Comparison of ENCODE assay signal across 8 mouse cellular contexts in the genomic region with DNA sequence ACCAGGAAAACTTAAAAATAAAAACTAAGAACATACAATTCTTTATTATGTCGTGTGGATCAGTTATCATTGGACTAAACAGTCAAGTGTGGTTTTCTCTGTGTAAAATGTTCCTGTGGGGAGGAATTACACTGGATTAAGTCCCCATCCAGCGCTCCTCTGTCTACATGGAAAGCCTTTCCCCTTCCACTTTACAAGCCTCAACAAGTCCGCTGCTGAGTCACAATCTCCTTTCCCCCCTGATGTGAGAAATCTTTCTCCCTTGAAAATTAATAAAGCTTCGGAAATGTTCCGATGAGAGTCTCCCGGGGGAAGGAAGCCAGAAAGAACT. TPM values are rescaled to one million over a fixed set of nuclear protein-coding genes. Genes with fewer than 3 reads are reported as not detected.
DNase-seq lines count a peak whose midpoint lies in the region; ATAC-seq and TF ChIP-seq lines count a peak whose summit lies in the region.

No protein-coding gene starts in this region.

- WGBS in heart, postnatal 0 days = 2% methylated on average over 6 of the region's 6 CpGs
- WGBS in hindbrain, embryonic 10.5 days = 7% methylated on average over 6 of the region's 6 CpGs
- WGBS in midbrain, embryonic 10.5 days = 5% methylated on average over 6 of the region's 6 CpGs

- H3K9me3 ChIP-seq in heart, postnatal 0 days (replicated peaks; ENCODE audit: control insufficient read depth, low read length) = no peaks in the 10 kb centered on the region
- no peaks in the 10 kb centered on the region for H3K9me3 ChIP-seq in hindbrain, embryonic 10.5 days
- H3K9me3 ChIP-seq in midbrain, embryonic 10.5 days (replicated peaks) = no peaks in the 10 kb centered on the region

- peak overlapping the region; percentile 94 for H3K9ac ChIP-seq in heart, postnatal 0 days (replicated peaks; ENCODE audit: low read depth, low read length)

- H3K4me3 ChIP-seq in heart, postnatal 0 days (ENCODE audit: low read depth, low read length) = peak overlapping the region; percentile 72
- peak overlapping the region; percentile 90 for H3K4me3 ChIP-seq in hindbrain, embryonic 10.5 days
- H3K4me3 ChIP-seq in midbrain, embryonic 10.5 days = peak overlapping the region; percentile 93

- no peak for TF ChIP-seq CTCF in heart, postnatal 0 days (IDR thresholded peaks at IDR 0.05; ENCODE audit: low read depth)

- TF ChIP-seq EP300 in heart, postnatal 0 days (IDR thresholded peaks at IDR 0.05; ENCODE audit: low read depth) = no peak

- peak overlapping the region; percentile 65 for H3K4me2 ChIP-seq in heart, postnatal 0 days (ENCODE audit: low read depth, low read length)

- no peaks in the 10 kb centered on the region for H3K36me3 ChIP-seq in heart, postnatal 0 days (replicated peaks; ENCODE audit: control insufficient read depth, insufficient read depth, low read length)
- no peaks in the 10 kb centered on the region for H3K36me3 ChIP-seq in hindbrain, embryonic 10.5 days
- no peaks in the 10 kb centered on the region for H3K36me3 ChIP-seq in midbrain, embryonic 10.5 days

- peak overlapping the region; percentile 99 for H3K27ac ChIP-seq in heart, postnatal 0 days (ENCODE audit: low read depth)
- peak overlapping the region; percentile 95 for H3K27ac ChIP-seq in hindbrain, embryonic 10.5 days
- peak overlapping the region; percentile 93 for H3K27ac ChIP-seq in midbrain, embryonic 10.5 days (replicated peaks)

- no peaks in the 10 kb centered on the region for H3K27me3 ChIP-seq in heart, postnatal 0 days (ENCODE audit: control insufficient read depth, insufficient read depth, low read length)
- H3K27me3 ChIP-seq in hindbrain, embryonic 10.5 days (ENCODE audit: insufficient read depth, poor library complexity, severe bottlenecking) = peaks cover 18% of the 10 kb centered on the region
- peaks cover 27% of the 10 kb centered on the region for H3K27me3 ChIP-seq in midbrain, embryonic 10.5 days (ENCODE audit: low read depth, poor library complexity, severe bottlenecking)

- ATAC-seq in heart, postnatal 0 days (ENCODE audit: insufficient read depth, low read depth) = no peak

- H3K4me1 ChIP-seq in heart, postnatal 0 days (ENCODE audit: control insufficient read depth, insufficient read depth) = no peaks in the 10 kb centered on the region
- peaks cover 12% of the 10 kb centered on the region for H3K4me1 ChIP-seq in hindbrain, embryonic 10.5 days (replicated peaks)
- peaks cover 23% of the 10 kb centered on the region for H3K4me1 ChIP-seq in midbrain, embryonic 10.5 days

- DNase-seq in heart, postnatal 0 days (ENCODE audit: low spot score) = no peak
- DNase-seq in heart, adult 9 months (ENCODE audit: low spot score in 2 of 2) = no peak
- peak; percentile 56 for DNase-seq in NIH3T3 (ENCODE audit: low read depth)
- DNase-seq in hindbrain, embryonic 10.5 days (ENCODE audit: low spot score) = no peak
- DNase-seq in midbrain, embryonic 10.5 days (ENCODE audit: low spot score) = no peak
- DNase-seq in frontal cortex, postnatal 25 days (ENCODE audit: low spot score in 2 of 2) = no peak
- DNase-seq in T-cell, adult 2 months (ENCODE audit: low spot score) = no peak
- DNase-seq in spleen, postnatal 36 days (ENCODE audit: low spot score in 2 of 2) = no peak

RNA-seq across cellular contexts. Expression of gene Cpeb2, which starts 0.9 kb away (rescaled TPM):
- 10.7 and 12.4 TPM in 2 replicates for total RNA-seq in heart, postnatal 0 days (2014; rRNA removed; ENCODE audit: low replicate concordance)
- polyA plus RNA-seq in heart, postnatal 0 days (2015; fragmentation: Nextera tagmentation; extraction: Ambion mirVana) = 5.8 and 6.1 TPM in 2 replicates
- 2.3 and 3.4 TPM in 2 replicates for polyA plus RNA-seq in hindbrain, embryonic 10.5 days (2016; fragmentation: Nextera tagmentation; extraction: Ambion mirVana)
- polyA plus RNA-seq in midbrain, embryonic 10.5 days (2016; fragmentation: Nextera tagmentation; extraction: Ambion mirVana) = 2.3 and 2.8 TPM in 2 replicates
